Mouse (Mus musculus): ENCODE measurements around the gene Ppox.

Gene Ppox

DNA sequence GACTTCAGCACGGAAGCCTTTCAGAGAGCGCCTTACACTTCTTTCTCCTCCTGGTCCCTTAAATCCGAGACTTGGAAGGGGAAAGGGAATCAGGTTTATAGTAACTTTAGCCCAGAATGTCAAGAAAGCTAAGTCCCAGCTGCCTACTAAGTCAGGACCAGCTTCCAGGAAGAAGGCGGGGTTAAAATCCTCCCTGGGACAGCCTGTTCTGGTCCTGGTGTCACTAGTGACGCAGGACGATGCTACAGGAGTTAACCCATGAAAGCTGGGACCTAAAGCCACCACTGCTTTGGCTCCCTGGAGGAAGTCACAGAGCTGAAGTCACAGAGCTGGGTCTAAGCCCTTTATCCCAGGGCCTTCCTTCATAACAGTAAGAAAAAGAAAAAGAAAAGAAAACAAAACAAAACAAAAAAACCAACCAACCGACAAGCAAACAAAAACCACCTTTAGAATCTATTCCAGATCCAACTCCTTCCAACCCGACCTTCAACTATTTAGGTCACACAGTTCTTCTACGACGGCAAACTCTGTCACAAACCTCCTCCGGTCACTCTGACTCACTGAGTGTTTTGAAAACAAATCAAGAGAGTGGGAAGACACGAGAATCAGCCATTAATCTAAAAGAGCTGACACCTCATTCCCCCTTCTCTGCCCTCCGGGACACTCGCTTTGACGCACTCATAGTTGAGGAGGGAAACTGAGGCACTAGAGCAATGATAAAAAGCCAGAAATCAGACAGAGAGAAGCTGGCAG lies 40.8 kb downstream of the Ppox start:
- DNase-seq: no peak

DNA sequence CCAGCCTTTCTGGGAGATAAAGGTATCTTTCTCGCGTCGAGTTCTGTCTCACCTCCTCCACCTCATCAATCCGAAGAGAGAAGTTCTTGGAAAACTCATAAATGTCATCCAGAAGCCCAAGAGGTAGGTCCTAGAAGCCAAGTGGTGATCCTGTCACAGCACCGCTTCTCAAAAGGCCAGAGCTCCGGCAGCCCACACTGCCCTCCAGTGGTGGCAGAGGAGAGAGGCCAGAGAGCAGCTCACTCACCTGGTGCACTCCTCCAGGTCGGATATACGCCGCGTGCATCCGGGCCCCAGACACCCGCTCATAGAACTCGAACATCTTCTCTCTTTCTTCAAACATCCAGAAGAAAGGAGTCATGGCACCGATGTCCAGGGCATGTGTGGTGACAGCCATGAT lies 42.5 kb downstream of the Ppox start:
- no peak for DNase-seq

DNA sequence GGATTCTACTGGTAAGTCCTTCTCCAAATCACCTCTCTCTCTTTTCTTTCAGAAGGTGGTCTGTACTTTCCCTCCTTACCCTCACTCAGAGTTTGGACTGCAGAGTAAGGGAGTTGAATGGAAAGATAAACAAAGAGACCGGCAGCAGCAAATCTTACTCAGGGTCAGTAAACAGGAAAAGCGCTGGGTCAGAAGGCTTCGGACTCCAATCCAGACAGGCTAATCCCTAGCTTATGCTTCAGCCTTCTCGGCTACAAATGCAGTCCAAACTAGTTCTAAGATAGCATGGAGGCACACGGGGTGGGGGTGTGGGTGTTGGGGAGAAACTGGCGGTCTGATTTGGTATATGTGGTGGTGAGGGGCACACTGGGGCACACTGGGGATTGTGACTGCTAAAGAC lies 43.5 kb downstream of the Ppox start:
- no peak for DNase-seq

- no peak for DNase-seq
These were observed 45.2 kb downstream of the Ppox start for GRCm38 (mm10) chr1:171235791-171236190.

DNA sequence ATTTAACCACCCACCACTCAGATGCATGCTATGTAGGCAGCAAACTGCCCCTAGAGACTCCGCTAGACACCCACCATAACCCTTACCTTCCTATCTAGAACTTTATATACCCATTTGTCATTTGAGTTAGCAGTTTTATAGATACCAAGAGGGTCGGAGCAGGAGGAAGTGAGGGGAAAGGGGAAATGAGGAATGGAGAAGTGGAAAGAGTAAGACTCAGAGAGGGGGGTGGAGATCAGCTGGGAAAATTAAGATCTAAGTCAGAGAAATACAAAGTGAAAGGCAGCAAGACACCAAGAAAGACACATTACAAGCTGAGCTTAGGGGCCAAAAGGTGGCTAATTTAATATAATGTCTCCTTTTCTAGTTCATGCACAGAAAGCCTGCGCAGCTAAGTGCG lies 46.4 kb downstream of the Ppox start:
- no peak for DNase-seq

DNA sequence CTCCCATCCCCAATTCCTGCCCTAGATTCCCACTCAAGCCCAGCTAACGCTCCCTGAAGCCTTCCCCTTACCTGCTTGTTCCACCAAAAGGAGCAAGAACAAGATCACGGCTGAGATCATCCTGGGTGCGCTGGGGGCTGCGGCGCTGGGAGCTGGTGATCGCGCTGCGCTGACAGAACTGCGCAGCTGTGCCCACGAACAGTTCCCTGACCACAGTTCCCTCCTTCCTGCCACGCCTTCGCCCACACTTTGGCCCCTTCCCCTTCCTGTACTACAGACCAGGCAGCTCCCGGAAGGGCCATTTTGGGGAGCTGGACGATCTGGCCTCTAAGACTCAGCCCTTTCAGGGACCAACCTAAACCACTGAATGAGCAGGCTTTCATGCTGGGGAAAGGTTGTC lies 46.9 kb downstream of the Ppox start, which contains the start of gene Fcer1g:
Gene Fcer1g (minus strand): TSS at position 240 of the 400 bp plus-strand sequence.
- no peak for DNase-seq

GRCm38 (mm10) chr1:171232800-171233730 lies 47.9 kb downstream of the Ppox start:
- DNase-seq: no peak

- no peak for DNase-seq
These were observed 48.6 kb downstream of the Ppox start for GRCm38 (mm10) chr1:171232348-171232747.

GRCm38 (mm10) chr1:171231844-171232243 lies 49.1 kb downstream of the Ppox start:
- no peak for DNase-seq

DNA sequence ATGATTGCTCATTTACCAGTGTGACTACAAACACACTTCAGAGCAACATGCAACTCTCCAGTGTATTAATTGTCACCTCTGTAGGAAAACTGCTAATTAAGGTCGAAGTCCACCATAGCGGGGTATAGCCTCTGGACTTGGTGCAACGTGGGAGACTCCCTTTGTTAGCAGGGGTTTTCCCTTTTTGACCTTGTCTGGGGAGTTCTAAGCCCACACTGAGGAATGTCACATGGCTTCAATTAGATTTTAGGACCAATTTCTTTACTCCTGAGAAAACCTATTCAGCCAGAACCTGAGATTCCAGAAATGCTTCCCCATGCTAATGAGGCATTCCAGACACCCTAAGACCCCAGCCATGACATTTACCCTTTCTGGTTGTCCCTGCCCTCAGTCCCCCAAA lies 50.8 kb downstream of the Ppox start:
- no peak for DNase-seq

DNA sequence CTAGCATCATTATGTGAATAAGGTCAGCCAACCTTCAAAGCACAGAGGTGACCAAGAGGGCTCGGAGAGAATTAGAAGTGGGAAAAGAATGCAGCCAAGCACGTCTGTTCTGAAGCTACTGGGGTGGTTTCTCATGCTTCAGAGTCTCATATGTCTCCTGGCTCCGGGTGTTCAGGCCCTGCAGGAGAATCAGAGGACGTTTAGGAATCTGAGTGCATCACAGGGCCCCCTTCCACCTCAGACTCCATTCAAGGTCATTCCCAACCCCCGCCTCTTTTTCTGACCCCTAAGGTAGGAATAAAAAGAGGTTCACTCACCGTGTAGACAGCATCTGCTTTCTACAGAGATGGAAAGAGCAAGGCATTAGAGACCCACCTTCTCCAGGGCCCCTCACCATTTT lies 51.2 kb downstream of the Ppox start:
- DNase-seq: no peak

DNA sequence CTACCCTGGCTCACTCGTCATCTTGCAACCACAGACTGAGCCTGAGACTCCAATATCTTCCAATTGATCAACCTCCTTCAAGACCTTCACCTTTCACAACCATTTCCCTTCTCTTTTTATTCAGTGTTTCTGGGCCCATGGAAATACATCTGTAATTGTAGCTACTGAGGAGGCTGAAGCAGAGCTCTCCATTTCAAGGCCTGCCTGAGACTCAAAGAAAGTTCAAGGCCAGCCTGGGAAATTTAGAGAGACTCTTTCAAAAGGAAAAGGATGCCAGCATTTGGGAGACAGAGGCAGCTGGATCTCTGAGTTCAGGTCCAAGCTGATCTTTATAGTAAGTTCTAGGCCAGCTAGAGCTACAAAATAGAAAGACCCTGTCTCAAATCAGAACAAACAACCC lies 53.1 kb downstream of the Ppox start:
- no peak for DNase-seq

GRCm38 (mm10) chr1:171226780-171227179 lies 54.2 kb downstream of the Ppox start:
- no peak for DNase-seq
